Mouse (Mus musculus) small intestine, adult 2 months (tissue): Measurements from ENCODE around the gene Pygl.

Experiments used
- CTCF ChIP-seq: fragments of 200-500 bp; IDR thresholded peaks from 2 replicates; pipeline ENCODE4 v1.5.1; 2012; ENCODE audit warnings: low read depth, mild to moderate bottlenecking, control low read depth, inconsistent platforms, low read length, moderate library complexity, mixed read lengths; ENCODE audit not compliant: insufficient replicate concordance, insufficient read length; ENCODE audit errors: extremely low read depth
- POLR2A ChIP-seq: fragments of 200-500 bp; IDR thresholded peaks from 2 replicates; pipeline ENCODE4 v1.6.1; 2012; ENCODE audit warnings: low read depth, mild to moderate bottlenecking, control low read depth, inconsistent platforms, low read length, moderate library complexity

GRCm38 (mm10) chr12:70208214-70208613 is 23.1 kb downstream of the Pygl start:
- TF ChIP-seq CTCF = no peak
- no peak for TF ChIP-seq POLR2A
